Mouse (Mus musculus): Measurements from ENCODE around the gene Prf1. TPM values are rescaled to one million over a fixed set of nuclear protein-coding genes. Genes with fewer than 3 reads are reported as not detected.

Gene Prf1
- not detected in 2 replicates for polyA plus RNA-seq (2014; fragmentation: Nextera tagmentation; extraction: Ambion mirVana)

- no peak for ATAC-seq (ENCODE audit: insufficient read depth)
- no peak within 1 kb of the TSS for H3K4me3 ChIP-seq (ENCODE audit: low read depth, low read length)
- no peak within 1 kb of the TSS for H3K4me2 ChIP-seq
- no peaks in the 10 kb centered on the region for H3K9me3 ChIP-seq (ENCODE audit: low read depth, low read length)
- no peaks in the 10 kb centered on the region for H3K36me3 ChIP-seq (ENCODE audit: insufficient read depth)
- no peaks in the 10 kb centered on the region for H3K27me3 ChIP-seq (ENCODE audit: insufficient read depth, low read length)
- DNase-seq: no peak
- no peak for TF ChIP-seq CTCF (IDR thresholded peaks at IDR 0.05; ENCODE audit: low read depth)
- no peaks in the 10 kb centered on the region for H3K4me1 ChIP-seq (ENCODE audit: insufficient read depth)
- no peak within 1 kb of the TSS for H3K27ac ChIP-seq (ENCODE audit: low read depth)
- 69% methylated on average over 7 of the region's 7 CpGs for WGBS
- no peak within 1 kb of the TSS for H3K9ac ChIP-seq
Measured at GRCm38 (mm10) chr10:61297477-61297876, at the start of gene Prf1. Gene Prf1, plus strand, starts transcription at chr10:61297833.

GRCm38 (mm10) chr10:61248596-61249114, 49.0 kb upstream of the Prf1 start:
- Histone ChIP-seq H3K9ac (no peak overlapping the region), H3K4me1 (ENCODE audit: insufficient read depth) (no peaks in the 10 kb centered on the region), H3K9me3 (ENCODE audit: low read depth, low read length) (0 out of 2 replicates have a peak, but pooled peaks cover 3% of the 10 kb centered on the region), H3K4me3 (ENCODE audit: low read depth, low read length) (no peak overlapping the region), H3K4me2 (no peak overlapping the region), H3K27me3 (ENCODE audit: insufficient read depth, low read length) (no peaks in the 10 kb centered on the region), H3K27ac (ENCODE audit: low read depth) (no peak overlapping the region), H3K36me3 (ENCODE audit: insufficient read depth) (no peaks in the 10 kb centered on the region)
- TF ChIP-seq CTCF (IDR thresholded peaks at IDR 0.05; ENCODE audit: low read depth): no peak
- ATAC-seq (ENCODE audit: insufficient read depth) (no peak), DNase-seq (no peak)
- WGBS: 64% methylated on average over 13 of the region's 13 CpGs

- DNase-seq: no peak
- Histone ChIP-seq H3K4me2 (no peak overlapping the region), H3K36me3 (ENCODE audit: insufficient read depth) (no peaks in the 10 kb centered on the region), H3K4me3 (ENCODE audit: low read depth, low read length) (no peak overlapping the region), H3K27ac (ENCODE audit: low read depth) (no peak overlapping the region), H3K9me3 (ENCODE audit: low read depth, low read length) (0 out of 2 replicates have a peak, but pooled peaks cover 3% of the 10 kb centered on the region), H3K9ac (no peak overlapping the region), H3K4me1 (ENCODE audit: insufficient read depth) (no peaks in the 10 kb centered on the region), H3K27me3 (ENCODE audit: insufficient read depth, low read length) (no peaks in the 10 kb centered on the region)
- TF ChIP-seq CTCF (IDR thresholded peaks at IDR 0.05; ENCODE audit: low read depth): no peak
- no peak for ATAC-seq (ENCODE audit: insufficient read depth)
- 50% methylated on average over 2 of the region's 2 CpGs for WGBS
Measured at GRCm38 (mm10) chr10:61249951-61250350, 47.7 kb upstream of the Prf1 start.

- peak; percentile 31; the same call in 1 of the 2 replicates for ATAC-seq (ENCODE audit: insufficient read depth)
- peak; percentile 64 for DNase-seq
- Histone ChIP-seq H3K9ac (no peak overlapping the region), H3K27me3 (ENCODE audit: insufficient read depth, low read length) (no peaks in the 10 kb centered on the region), H3K27ac (ENCODE audit: low read depth) (peak overlapping the region; percentile 40; the same call in 1 of the 2 replicates), H3K36me3 (ENCODE audit: insufficient read depth) (no peaks in the 10 kb centered on the region), H3K9me3 (ENCODE audit: low read depth, low read length) (0 out of 2 replicates have a peak, but pooled peaks cover 3% of the 10 kb centered on the region), H3K4me2 (no peak overlapping the region), H3K4me1 (ENCODE audit: insufficient read depth) (no peaks in the 10 kb centered on the region), H3K4me3 (ENCODE audit: low read depth, low read length) (no peak overlapping the region)
- TF ChIP-seq CTCF (IDR thresholded peaks at IDR 0.05; ENCODE audit: low read depth): no peak
- WGBS: 61% methylated on average over 6 of the region's 6 CpGs
Measured at GRCm38 (mm10) chr10:61254761-61255160, 42.9 kb upstream of the Prf1 start.

GRCm38 (mm10) chr10:61255190-61255589, 42.4 kb upstream of the Prf1 start:
- Histone ChIP-seq H3K9ac (no peak overlapping the region), H3K4me1 (ENCODE audit: insufficient read depth) (no peaks in the 10 kb centered on the region), H3K36me3 (ENCODE audit: insufficient read depth) (no peaks in the 10 kb centered on the region), H3K27me3 (ENCODE audit: insufficient read depth, low read length) (no peaks in the 10 kb centered on the region), H3K4me3 (ENCODE audit: low read depth, low read length) (no peak overlapping the region), H3K4me2 (no peak overlapping the region), H3K9me3 (ENCODE audit: low read depth, low read length) (0 out of 2 replicates have a peak, but pooled peaks cover 3% of the 10 kb centered on the region), H3K27ac (ENCODE audit: low read depth) (peak overlapping the region; percentile 40; the same call in 1 of the 2 replicates)
- TF ChIP-seq CTCF (IDR thresholded peaks at IDR 0.05; ENCODE audit: low read depth): no peak
- 66% methylated on average over 8 of the region's 8 CpGs for WGBS
- peak; percentile 67 for DNase-seq
- no peak for ATAC-seq (ENCODE audit: insufficient read depth)

- H3K27me3 ChIP-seq (ENCODE audit: insufficient read depth, low read length): no peaks in the 10 kb centered on the region
- H3K4me3 ChIP-seq (ENCODE audit: low read depth, low read length): no peak overlapping the region
- ATAC-seq (ENCODE audit: insufficient read depth) (no peak), DNase-seq (no peak)
- no peak overlapping the region for H3K4me2 ChIP-seq
- H3K9ac ChIP-seq: no peak overlapping the region
- H3K36me3 ChIP-seq (ENCODE audit: insufficient read depth): no peaks in the 10 kb centered on the region
- H3K4me1 ChIP-seq (ENCODE audit: insufficient read depth): no peaks in the 10 kb centered on the region
- no peak for TF ChIP-seq CTCF (IDR thresholded peaks at IDR 0.05; ENCODE audit: low read depth)
- WGBS: 87% methylated on average over 9 of the region's 9 CpGs
- H3K9me3 ChIP-seq (ENCODE audit: low read depth, low read length): 0 out of 2 replicates have a peak, but pooled peaks cover 3% of the 10 kb centered on the region
- H3K27ac ChIP-seq (ENCODE audit: low read depth): no peak overlapping the region
Measured at GRCm38 (mm10) chr10:61256665-61257064, 41.0 kb upstream of the Prf1 start.

- no peaks in the 10 kb centered on the region for H3K4me1 ChIP-seq (ENCODE audit: insufficient read depth)
- H3K9me3 ChIP-seq (ENCODE audit: low read depth, low read length): 0 out of 2 replicates have a peak, but pooled peaks cover 3% of the 10 kb centered on the region
- H3K36me3 ChIP-seq (ENCODE audit: insufficient read depth): no peaks in the 10 kb centered on the region
- DNase-seq: no peak
- WGBS: 91% methylated on average over 1 of the region's 1 CpGs
- H3K27ac ChIP-seq (ENCODE audit: low read depth): no peak overlapping the region
- H3K4me2 ChIP-seq: no peak overlapping the region
- TF ChIP-seq CTCF (IDR thresholded peaks at IDR 0.05; ENCODE audit: low read depth): no peak
- no peak overlapping the region for H3K9ac ChIP-seq
- no peak overlapping the region for H3K4me3 ChIP-seq (ENCODE audit: low read depth, low read length)
- no peaks in the 10 kb centered on the region for H3K27me3 ChIP-seq (ENCODE audit: insufficient read depth, low read length)
- no peak for ATAC-seq (ENCODE audit: insufficient read depth)
Measured at GRCm38 (mm10) chr10:61258131-61258530, 39.5 kb upstream of the Prf1 start.

Data from lung, embryonic 14.5 days (tissue).